In genomic region chr4:120517335-120517734, GRCm38 (mm10) we compare ENCODE assay signal across 10 mouse cellular contexts. TPM values are rescaled to one million over a fixed set of nuclear protein-coding genes. Genes with fewer than 3 reads are reported as not detected.
A peak's percentile ranks its signal among the peaks of the same experiment; 100 is the strongest.
DNase-seq lines count a peak whose midpoint lies in the region; ATAC-seq and TF ChIP-seq lines count a peak whose summit lies in the region.
"Had no signal": no experiment of that assay in that cellular context is flagged by ENCODE, and none has a peak within 500 bp of the region (broad histone marks: within the 10 kb centered on the region; RNA-seq: fewer than 3 reads in every experiment).

No protein-coding gene starts in this region.

- TF ChIP-seq EP300 in stomach, postnatal 0 days (optimal IDR thresholded peaks at IDR 0.05), result peak; percentile 80

- no peak overlapping the region for H3K27ac ChIP-seq in midbrain, embryonic 11.5 days (ENCODE audit: low read depth, low read length)
- H3K27ac ChIP-seq in midbrain, embryonic 13.5 days, result no peak overlapping the region
- 0 out of 2 replicates have a peak overlapping the region, but pooled peaks have one; percentile 17 for H3K27ac ChIP-seq in embryonic facial prominence, embryonic 15.5 days (replicated peaks)
- peak overlapping the region; percentile 96 for H3K27ac ChIP-seq in stomach, postnatal 0 days (replicated peaks)
- no peak overlapping the region for H3K27ac ChIP-seq in hindbrain, embryonic 11.5 days (ENCODE audit: low read depth, low read length)
- H3K27ac ChIP-seq: liver, embryonic 13.5 days had no signal

- peaks cover 5% of the 10 kb centered on the region; the same call in 1 of the 2 replicates for H3K36me3 ChIP-seq in midbrain, embryonic 11.5 days (ENCODE audit: control insufficient read depth, insufficient read depth, low read length)
- peaks cover 72% of the 10 kb centered on the region for H3K36me3 ChIP-seq in midbrain, embryonic 13.5 days
- peaks cover 62% of the 10 kb centered on the region for H3K36me3 ChIP-seq in embryonic facial prominence, embryonic 15.5 days
- H3K36me3 ChIP-seq in stomach, postnatal 0 days (ENCODE audit: control insufficient read depth, insufficient read depth, low read length), result peaks cover 13% of the 10 kb centered on the region
- H3K36me3 ChIP-seq in hindbrain, embryonic 11.5 days (ENCODE audit: control insufficient read depth, insufficient read depth, low read length), result peaks cover 7% of the 10 kb centered on the region; the same call in 1 of the 2 replicates

- H3K9ac ChIP-seq in midbrain, embryonic 11.5 days (ENCODE audit: low read length), result no peak overlapping the region
- no peak overlapping the region for H3K9ac ChIP-seq in midbrain, embryonic 13.5 days (replicated peaks)
- H3K9ac ChIP-seq in embryonic facial prominence, embryonic 15.5 days, result no peak overlapping the region
- peak overlapping the region; percentile 43 for H3K9ac ChIP-seq in stomach, postnatal 0 days (ENCODE audit: low read length)
- H3K9ac ChIP-seq in hindbrain, embryonic 11.5 days (ENCODE audit: low read depth, low read length), result no peak overlapping the region
- H3K9ac ChIP-seq: embryonic facial prominence, embryonic 13.5 days; liver, embryonic 13.5 days had no signal

- H3K4me2 ChIP-seq in midbrain, embryonic 11.5 days, result no peak overlapping the region
- H3K4me2 ChIP-seq in midbrain, embryonic 13.5 days (replicated peaks), result no peak overlapping the region
- no peak overlapping the region for H3K4me2 ChIP-seq in embryonic facial prominence, embryonic 15.5 days (replicated peaks)
- H3K4me2 ChIP-seq in stomach, postnatal 0 days (replicated peaks; ENCODE audit: low read depth), result peak overlapping the region; percentile 38
- no peak overlapping the region for H3K4me2 ChIP-seq in hindbrain, embryonic 11.5 days (replicated peaks; ENCODE audit: low read depth, low read length)
- H3K4me2 ChIP-seq: embryonic facial prominence, embryonic 13.5 days; liver, embryonic 13.5 days had no signal

- DNase-seq in midbrain, embryonic 11.5 days (ENCODE audit: low spot score, missing footprints), result peak; percentile 76
- peak; percentile 79 for DNase-seq in large intestine, adult 2 months (ENCODE audit: low read depth, low spot score)
- peak; percentile 68 for DNase-seq in stomach, postnatal 0 days (ENCODE audit: low spot score)
- DNase-seq in right cerebral cortex, postnatal 25 days, result no peak
- no peak for DNase-seq in hindbrain, embryonic 11.5 days (ENCODE audit: low spot score)
- DNase-seq: liver, embryonic 13.5 days had no signal

- no peak for TF ChIP-seq CTCF in stomach, postnatal 0 days (IDR thresholded peaks at IDR 0.05; ENCODE audit: low read depth)

- no peak for ATAC-seq in midbrain, embryonic 11.5 days (ENCODE audit: low FRiP score)
- no peak for ATAC-seq in midbrain, embryonic 13.5 days
- no peak for ATAC-seq in embryonic facial prominence, embryonic 15.5 days (ENCODE audit: insufficient number of reproducible peaks, low FRiP score, low TSS enrichment, low read depth)
- ATAC-seq in stomach, postnatal 0 days (ENCODE audit: low FRiP score, low TSS enrichment), result peak; percentile 56
- ATAC-seq in hindbrain, embryonic 11.5 days (ENCODE audit: low FRiP score), result no peak

- no peaks in the 10 kb centered on the region for H3K4me1 ChIP-seq in midbrain, embryonic 11.5 days (ENCODE audit: control insufficient read depth, insufficient read depth, low read length)
- H3K4me1 ChIP-seq in midbrain, embryonic 13.5 days (replicated peaks), result no peaks in the 10 kb centered on the region
- H3K4me1 ChIP-seq in embryonic facial prominence, embryonic 15.5 days, result no peaks in the 10 kb centered on the region
- no peaks in the 10 kb centered on the region for H3K4me1 ChIP-seq in stomach, postnatal 0 days (replicated peaks; ENCODE audit: control insufficient read depth, insufficient read depth)
- no peaks in the 10 kb centered on the region for H3K4me1 ChIP-seq in hindbrain, embryonic 11.5 days (replicated peaks; ENCODE audit: control insufficient read depth, insufficient read depth, low read length)
- H3K4me1 ChIP-seq: embryonic facial prominence, embryonic 13.5 days; liver, embryonic 13.5 days had no signal

- H3K4me3 ChIP-seq in midbrain, embryonic 11.5 days (ENCODE audit: low read depth, low read length), result no peak overlapping the region
- no peak overlapping the region for H3K4me3 ChIP-seq in midbrain, embryonic 13.5 days (replicated peaks)
- H3K4me3 ChIP-seq in embryonic facial prominence, embryonic 15.5 days (replicated peaks), result no peak overlapping the region
- peak overlapping the region; percentile 12; the same call in 1 of the 2 replicates for H3K4me3 ChIP-seq in stomach, postnatal 0 days (ENCODE audit: low read depth, low read length)
- H3K4me3 ChIP-seq in hindbrain, embryonic 11.5 days (ENCODE audit: low read depth, low read length), result no peak overlapping the region
- H3K4me3 ChIP-seq: embryonic facial prominence, embryonic 13.5 days; liver, embryonic 13.5 days had no signal

- no peaks in the 10 kb centered on the region for H3K27me3 ChIP-seq in midbrain, embryonic 11.5 days (ENCODE audit: control insufficient read depth, insufficient read depth, low read length)
- H3K27me3 ChIP-seq in midbrain, embryonic 13.5 days, result no peaks in the 10 kb centered on the region
- no peaks in the 10 kb centered on the region for H3K27me3 ChIP-seq in embryonic facial prominence, embryonic 15.5 days
- no peaks in the 10 kb centered on the region for H3K27me3 ChIP-seq in stomach, postnatal 0 days (ENCODE audit: control insufficient read depth, insufficient read depth, low read length)
- no peaks in the 10 kb centered on the region for H3K27me3 ChIP-seq in hindbrain, embryonic 11.5 days (ENCODE audit: control insufficient read depth, insufficient read depth, low read length)
- H3K27me3 ChIP-seq: embryonic facial prominence, embryonic 13.5 days; liver, embryonic 13.5 days had no signal

- no peaks in the 10 kb centered on the region for H3K9me3 ChIP-seq in midbrain, embryonic 11.5 days (ENCODE audit: control insufficient read depth, low read length)
- no peaks in the 10 kb centered on the region for H3K9me3 ChIP-seq in midbrain, embryonic 13.5 days
- no peaks in the 10 kb centered on the region for H3K9me3 ChIP-seq in embryonic facial prominence, embryonic 15.5 days (replicated peaks)
- no peaks in the 10 kb centered on the region for H3K9me3 ChIP-seq in stomach, postnatal 0 days (ENCODE audit: control insufficient read depth, low read length)
- H3K9me3 ChIP-seq in hindbrain, embryonic 11.5 days (ENCODE audit: control insufficient read depth, low read length), result no peaks in the 10 kb centered on the region
- H3K9me3 ChIP-seq: embryonic facial prominence, embryonic 13.5 days; liver, embryonic 13.5 days had no signal

- 90% methylated on average over 4 of the region's 4 CpGs for WGBS in midbrain, embryonic 11.5 days
- WGBS in midbrain, embryonic 13.5 days, result 89% methylated on average over 4 of the region's 4 CpGs
- WGBS in embryonic facial prominence, embryonic 15.5 days, result 68% methylated on average over 4 of the region's 4 CpGs
- 23% methylated on average over 4 of the region's 4 CpGs for WGBS in large intestine, adult 2 months
- WGBS in stomach, postnatal 0 days, result 57% methylated on average over 4 of the region's 4 CpGs
- 87% methylated on average over 4 of the region's 4 CpGs for WGBS in hindbrain, embryonic 11.5 days

RNA-seq across cellular contexts. Expression of gene Slfnl1, which starts 14.7 kb away (rescaled TPM):
- not detected in 2 replicates for polyA plus RNA-seq in midbrain, embryonic 11.5 days (2014; fragmentation: Nextera tagmentation; extraction: Ambion mirVana)
- not detected in 2 replicates for polyA plus RNA-seq in midbrain, embryonic 13.5 days (2015; fragmentation: Nextera tagmentation; extraction: Ambion mirVana)
- polyA plus RNA-seq in embryonic facial prominence, embryonic 15.5 days (2015; fragmentation: Nextera tagmentation; extraction: Ambion mirVana), result 0.12 TPM in 1 of 2 replicates, not detected in the other
- 0.04 and 0.11 TPM in 2 replicates for polyA plus RNA-seq in large intestine, adult 2 months (2012; rRNA removed)
- polyA plus RNA-seq in stomach, postnatal 0 days (2015; fragmentation: Nextera tagmentation; extraction: Ambion mirVana), result 0.07 TPM in 1 of 2 replicates, not detected in the other
- 0.12 TPM in 1 of 2 replicates, not detected in the other for polyA plus RNA-seq in hindbrain, embryonic 11.5 days (2014; fragmentation: Nextera tagmentation; extraction: Ambion mirVana)
- polyA plus RNA-seq: embryonic facial prominence, embryonic 13.5 days; liver, embryonic 13.5 days; thymus, postnatal 0 days had no signal

RNA-seq across cellular contexts. Expression of gene Ctps, which starts 52.7 kb away (rescaled TPM):
- 132 and 134 TPM in 2 replicates for polyA plus RNA-seq in midbrain, embryonic 11.5 days (2014; fragmentation: Nextera tagmentation; extraction: Ambion mirVana)
- polyA plus RNA-seq in midbrain, embryonic 13.5 days (2015; fragmentation: Nextera tagmentation; extraction: Ambion mirVana), result 79.5 and 83.0 TPM in 2 replicates
- 67.0 and 68.6 TPM in 2 replicates for polyA plus RNA-seq in embryonic facial prominence, embryonic 15.5 days (2015; fragmentation: Nextera tagmentation; extraction: Ambion mirVana)
- polyA plus RNA-seq in large intestine, adult 2 months (2012; rRNA removed), result 8.4 and 8.6 TPM in 2 replicates
- polyA plus RNA-seq in stomach, postnatal 0 days (2015; fragmentation: Nextera tagmentation; extraction: Ambion mirVana), result 30.9 and 34.1 TPM in 2 replicates
- polyA plus RNA-seq in hindbrain, embryonic 11.5 days (2014; fragmentation: Nextera tagmentation; extraction: Ambion mirVana), result 118 and 138 TPM in 2 replicates

Comparison
In these comparisons a context has a peak if more than half of its experiments do, and no peak if none do; other contexts are left out.
1. DNase-seq: peak in midbrain, embryonic 11.5 days (single experiment), large intestine, adult 2 months (single experiment) and stomach, postnatal 0 days (single experiment); none in right cerebral cortex, postnatal 25 days (single experiment) and hindbrain, embryonic 11.5 days (single experiment).
2. H3K27ac ChIP-seq: peak in embryonic facial prominence, embryonic 15.5 days (single experiment) and stomach, postnatal 0 days (single experiment); none in midbrain, embryonic 11.5 days (single experiment), midbrain, embryonic 13.5 days (single experiment) and hindbrain, embryonic 11.5 days (single experiment).